Mouse (Mus musculus) C2C12 (cell line): ENCODE measurements around the gene Ceacam1. TPM values are rescaled to one million over a fixed set of nuclear protein-coding genes. Genes with fewer than 3 reads are reported as not detected.
"Not testable (repeated sequence)": the region's sequence is repeated elsewhere in the genome, so short reads cannot be mapped to it uniquely, and the experiment has no call there.

Experiments
- H3K27me3 ChIP-seq: one replicate; pipeline ENCODE4 v1.6.1; 2011; ENCODE audit not compliant: control insufficient read depth, insufficient read depth, insufficient read length
- H3K36me3 ChIP-seq: one replicate; pipeline ENCODE4 v1.6.1; 2011; ENCODE audit not compliant: control insufficient read depth, insufficient read depth
- H3K4me3 ChIP-seq: one replicate; pipeline ENCODE4 v1.5.1; 2011; ENCODE audit warnings: mild to moderate bottlenecking, control low read depth; ENCODE audit not compliant: poor library complexity, insufficient read depth, severe bottlenecking
- H3K79me2 ChIP-seq: one replicate; pipeline ENCODE4 v1.6.1; 2011; ENCODE audit not compliant: control insufficient read depth, insufficient read depth
- H3K79me3 ChIP-seq: one replicate; pipeline ENCODE4 v1.6.1; 2011; ENCODE audit warnings: low read depth, control low read depth
- H3ac ChIP-seq: one replicate; pipeline ENCODE3; 2011; ENCODE audit warnings: low read depth; ENCODE audit not compliant: control insufficient read depth, insufficient read length
- CEBPB ChIP-seq: IDR thresholded peaks from one replicate; pipeline ENCODE4 v1.6.1; 2011; ENCODE audit warnings: low read depth, mild to moderate bottlenecking, control low read depth, moderate library complexity
- CTCF ChIP-seq: IDR thresholded peaks from one replicate; pipeline ENCODE4 v1.5.1; 2011; ENCODE audit not compliant: control insufficient read depth, insufficient read depth, insufficient read length
- FOSL1 ChIP-seq: IDR thresholded peaks from one replicate; pipeline ENCODE4 v1.8.0; 2011; ENCODE audit warnings: mild to moderate bottlenecking, low read length; ENCODE audit not compliant: poor library complexity, insufficient read depth, severe bottlenecking
- MAX ChIP-seq: IDR thresholded peaks from one replicate; pipeline ENCODE4 v1.6.1; 2011; ENCODE audit warnings: mild to moderate bottlenecking, control low read depth
- MYOD1 ChIP-seq: IDR thresholded peaks from one replicate; pipeline ENCODE4 v1.6.1; 2011; ENCODE audit warnings: low read depth; ENCODE audit not compliant: control insufficient read depth, insufficient read length
- MYOG ChIP-seq: IDR thresholded peaks from one replicate; pipeline ENCODE4 v1.6.1; 2011; ENCODE audit not compliant: control insufficient read depth, insufficient read length; ENCODE audit errors: extremely low read depth
- USF1 ChIP-seq: IDR thresholded peaks from one replicate; pipeline ENCODE4 v1.6.1; 2011; ENCODE audit warnings: low read depth, mild to moderate bottlenecking, control low read depth, moderate library complexity
- polyA plus RNA-seq: library from polyadenylated mRNA; unstranded; fragments of >200 nt; fragmentation: generic; extraction: Trizol; gene quantifications from one replicate; pipeline ENCODE4 v1.2.1, GENCODE M21; 2012; ENCODE audit warnings: missing spikeins

The Ceacam1 gene
- polyA plus RNA-seq, 1 experiment, result 0.06 TPM

DNA sequence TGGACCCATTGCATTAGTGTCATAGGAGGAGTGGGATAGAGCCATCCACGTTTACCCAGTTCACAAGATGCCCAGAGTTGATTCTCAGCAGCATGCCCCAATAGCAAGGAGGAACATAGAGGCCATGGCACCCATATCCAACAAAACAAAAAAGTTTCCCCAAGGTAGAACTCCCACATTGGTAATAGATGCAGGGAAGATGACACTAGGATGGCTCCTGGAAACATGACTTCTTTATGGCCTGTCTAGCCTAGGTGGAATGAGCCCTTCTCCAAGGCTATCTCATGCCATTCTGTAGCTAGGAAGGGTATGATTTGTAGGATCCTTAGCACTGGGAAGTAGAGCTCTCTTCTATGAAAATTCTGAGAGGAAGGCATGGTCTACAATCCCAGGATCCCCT lies 12.4 kb downstream of the Ceacam1 start:
- Histone ChIP-seq H3K27me3 (no peaks in the 10 kb centered on the region), H3K4me3 (no peak overlapping the region), H3K36me3 (no peaks in the 10 kb centered on the region), H3K79me3 (no peaks in the 10 kb centered on the region), H3ac (no peak overlapping the region), H3K79me2 (no peaks in the 10 kb centered on the region)
- no peak for TF ChIP-seq CEBPB
- no peak for TF ChIP-seq USF1
- no peak for TF ChIP-seq MYOD1
- TF ChIP-seq MAX, result no peak
- TF ChIP-seq MYOG, result no peak
- no peak for TF ChIP-seq FOSL1
- no peak for TF ChIP-seq CTCF

DNA sequence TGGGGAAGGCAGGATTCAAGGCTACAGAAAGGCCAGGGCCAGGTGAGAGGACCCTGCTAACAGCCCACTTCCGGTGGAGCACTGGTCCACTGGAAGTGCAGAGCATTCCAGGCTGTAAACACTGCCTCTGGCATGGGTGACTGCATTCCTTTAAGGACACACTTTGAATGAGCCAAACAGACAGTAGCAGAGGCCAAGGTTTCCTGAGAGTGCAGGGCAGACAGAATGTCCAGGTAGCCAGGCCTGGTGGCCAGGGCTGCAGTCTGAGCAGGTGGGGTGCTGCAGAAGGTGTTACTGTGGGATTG lies 15.4 kb downstream of the Ceacam1 start:
- not testable (repeated sequence) for H3K36me3 ChIP-seq, H3K4me3 ChIP-seq, H3K79me2 ChIP-seq, H3ac ChIP-seq, H3K79me3 ChIP-seq, H3K27me3 ChIP-seq

DNA sequence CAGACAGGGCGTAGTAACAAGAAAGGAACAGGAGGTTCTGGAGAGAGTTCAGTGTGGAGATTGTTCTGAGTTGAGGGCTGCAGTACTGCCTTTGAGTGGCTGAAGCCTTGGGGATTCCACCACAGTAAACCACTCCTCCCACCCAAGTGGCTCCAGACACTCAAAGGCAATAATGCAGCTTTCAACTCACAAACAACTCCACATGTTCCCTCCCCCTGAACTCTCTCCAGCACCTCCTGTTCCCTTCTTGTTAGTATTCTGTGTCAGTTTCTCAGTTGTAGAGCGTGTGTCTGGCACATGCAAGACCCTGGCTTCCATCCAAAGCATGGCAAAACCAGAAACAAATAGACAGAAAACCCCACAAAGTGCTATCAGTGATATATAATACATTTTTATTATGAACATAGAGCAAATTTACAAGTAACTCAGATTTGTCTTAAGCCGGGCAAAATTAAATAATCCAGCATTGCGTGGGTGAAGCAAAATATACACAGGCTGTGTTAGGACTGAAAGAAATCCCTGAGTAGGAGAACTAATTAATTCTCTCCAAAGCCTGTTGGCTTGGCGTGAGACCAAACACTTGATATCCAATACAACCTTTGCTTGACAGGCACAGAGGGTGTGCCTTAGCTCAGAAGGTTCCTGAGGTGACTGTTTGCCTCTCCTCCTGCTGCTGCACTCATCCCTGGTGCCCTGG lies 15.9 kb downstream of the Ceacam1 start:
- H3K36me3 ChIP-seq, H3ac ChIP-seq, H3K4me3 ChIP-seq, H3K79me2 ChIP-seq, H3K79me3 ChIP-seq, H3K27me3 ChIP-seq: not testable (repeated sequence)

DNA sequence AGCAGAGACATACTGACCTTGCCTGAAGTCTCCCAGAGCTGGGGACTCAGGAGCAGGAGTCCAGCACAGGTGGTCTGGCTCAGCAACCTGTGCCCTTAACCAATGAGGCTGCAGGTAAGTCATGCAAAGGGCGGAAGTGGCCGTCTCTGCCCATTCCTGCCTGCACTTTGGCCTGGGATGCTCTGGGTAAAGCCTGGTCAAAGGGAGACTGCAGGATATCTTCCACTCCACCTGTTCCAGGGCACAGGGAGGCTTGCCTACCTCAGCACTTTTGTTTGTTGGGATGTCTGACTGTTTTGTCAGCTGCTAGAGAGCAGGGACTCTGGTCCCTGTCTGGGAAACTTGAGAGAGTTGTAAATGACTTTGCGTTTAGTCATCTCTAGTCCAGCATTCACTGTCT lies 25.3 kb downstream of the Ceacam1 start:
- Histone ChIP-seq H3ac (no peak overlapping the region), H3K36me3 (no peaks in the 10 kb centered on the region), H3K79me3 (no peaks in the 10 kb centered on the region), H3K4me3 (no peak overlapping the region), H3K79me2 (no peaks in the 10 kb centered on the region), H3K27me3 (peaks cover 7% of the 10 kb centered on the region)
- no peak for TF ChIP-seq CTCF
- peak; percentile 89 for TF ChIP-seq MYOD1

DNA sequence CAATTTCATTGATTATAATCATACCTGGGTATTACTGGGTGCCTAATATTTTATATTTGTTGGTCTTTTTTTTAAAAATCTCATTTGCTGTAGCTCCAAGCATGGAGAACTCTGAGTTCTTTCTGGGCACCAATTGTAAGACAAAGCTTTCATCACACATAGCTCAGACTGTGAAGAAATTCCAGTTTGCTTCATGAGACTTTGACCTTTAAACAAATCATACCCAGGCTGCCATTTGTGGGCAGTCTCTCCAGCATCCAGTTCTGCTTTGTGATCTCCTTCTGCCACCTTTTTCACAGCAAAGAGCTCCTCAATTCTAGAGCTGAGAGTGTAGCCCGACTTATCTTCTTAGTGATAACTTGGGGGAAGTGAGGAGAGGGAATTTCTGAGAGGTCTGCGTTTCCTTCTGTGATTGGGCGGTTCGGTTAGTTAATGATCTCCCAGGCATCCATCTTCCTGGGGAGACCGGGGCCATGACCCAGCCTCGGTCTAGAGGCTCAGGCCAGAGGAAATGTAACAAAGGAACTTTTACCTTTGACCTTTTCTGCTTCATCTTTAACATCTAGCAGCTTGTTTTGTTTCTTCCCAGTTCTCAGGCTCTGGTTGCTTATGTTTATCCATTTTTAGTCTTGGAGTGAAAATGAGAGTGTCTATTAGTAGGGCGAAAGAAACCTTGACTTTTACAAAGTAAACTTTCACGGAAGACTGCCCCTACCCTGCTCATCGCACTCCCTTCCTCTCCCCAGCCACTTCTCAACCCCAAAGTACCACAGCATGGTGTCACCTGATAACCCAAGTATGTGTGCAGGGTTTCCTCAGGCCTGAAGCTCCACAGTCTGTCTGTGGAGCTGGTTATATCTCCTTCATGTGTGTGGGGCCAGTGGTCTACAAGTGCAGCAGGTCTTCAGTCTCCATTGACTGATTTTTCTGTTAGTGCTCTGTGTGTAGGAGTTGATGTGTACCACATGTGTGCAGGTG lies 27.2 kb downstream of the Ceacam1 start:
- H3ac ChIP-seq, result no peak overlapping the region
- TF ChIP-seq MAX, result no peak
- no peak for TF ChIP-seq MYOG
- no peak for TF ChIP-seq FOSL1
- TF ChIP-seq CEBPB, result no peak
- TF ChIP-seq USF1, result no peak
- H3K79me2 ChIP-seq, result no peaks in the 10 kb centered on the region
- no peaks in the 10 kb centered on the region for H3K79me3 ChIP-seq
- no peaks in the 10 kb centered on the region for H3K36me3 ChIP-seq
- H3K4me3 ChIP-seq, result no peak overlapping the region
- H3K27me3 ChIP-seq, result peaks cover 7% of the 10 kb centered on the region

DNA sequence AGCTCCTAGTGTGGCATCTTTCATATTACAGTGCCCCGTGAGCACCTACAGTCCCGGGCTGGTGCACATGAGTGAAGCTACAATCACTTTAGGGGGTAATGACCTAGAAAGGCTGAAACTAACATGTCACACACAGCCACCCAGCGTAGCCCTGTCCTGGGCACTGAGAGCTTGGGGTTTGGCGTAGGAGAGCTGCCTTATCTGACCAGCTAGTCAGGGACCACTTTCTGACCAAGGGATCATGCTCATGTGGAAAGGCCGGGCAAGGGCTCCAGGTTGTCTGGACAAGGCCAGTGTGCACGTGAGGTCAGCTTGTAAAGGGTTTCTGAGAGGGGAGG lies 36.6 kb downstream of the Ceacam1 start:
- no peaks in the 10 kb centered on the region for H3K79me3 ChIP-seq
- H3K79me2 ChIP-seq, result no peaks in the 10 kb centered on the region
- H3K4me3 ChIP-seq, result no peak overlapping the region
- H3K36me3 ChIP-seq, result no peaks in the 10 kb centered on the region
- no peak overlapping the region for H3ac ChIP-seq
- H3K27me3 ChIP-seq, result peaks cover 9% of the 10 kb centered on the region
- TF ChIP-seq FOSL1 (no peak), MAX (no peak)
